Mouse (Mus musculus) cerebellum, adult (tissue): ENCODE results near the gene Serac1.

ENCODE experiments used
- ATAC-seq: cut with Nextera tagmentation; 2 replicates; pipeline ENCODE4 v1.9.2; 2017; ENCODE audit warnings: mild to moderate bottlenecking, moderate library complexity, mixed read lengths; ENCODE audit not compliant: insufficient number of reproducible peaks, low FRiP score, low TSS enrichment

Gene Serac1

GRCm38 (mm10) chr17:6079287-6080122 is at the start of gene Serac1, which contains the start of gene Gtf2h5:
TSS of gene Serac1 (minus strand) at chr17:6079741.
TSS of gene Gtf2h5 (plus strand) at chr17:6079786.
- ATAC-seq, result peak; percentile 93

- ATAC-seq, result no peak
Measured at GRCm38 (mm10) chr17:6128039-6128438, 48.5 kb upstream of the Serac1 start.

- no peak for ATAC-seq
Measured at GRCm38 (mm10) chr17:6125441-6125840, 45.9 kb upstream of the Serac1 start.

GRCm38 (mm10) chr17:6123776-6124175 is 44.2 kb upstream of the Serac1 start:
- no peak for ATAC-seq

- ATAC-seq, result peak; percentile 90
Measured at GRCm38 (mm10) chr17:6118861-6119260, 39.3 kb upstream of the Serac1 start.

- no peak for ATAC-seq
Measured at GRCm38 (mm10) chr17:6117917-6118316, 38.4 kb upstream of the Serac1 start.

- no peak for ATAC-seq
Measured at GRCm38 (mm10) chr17:6117148-6117725, 37.7 kb upstream of the Serac1 start.

GRCm38 (mm10) chr17:6115085-6115484 is 35.5 kb upstream of the Serac1 start:
- no peak for ATAC-seq

GRCm38 (mm10) chr17:6113653-6114052 is 34.1 kb upstream of the Serac1 start:
- no peak for ATAC-seq

- ATAC-seq, result no peak
Measured at GRCm38 (mm10) chr17:6110956-6111355, 31.4 kb upstream of the Serac1 start.

- no peak for ATAC-seq
Measured at GRCm38 (mm10) chr17:6108175-6108574, 28.6 kb upstream of the Serac1 start.

- 0 out of 2 replicates have a peak, but pooled peaks have one; percentile 26 for ATAC-seq
Measured at GRCm38 (mm10) chr17:6107015-6107601, 27.6 kb upstream of the Serac1 start.

- peak; percentile 65 for ATAC-seq
Measured at GRCm38 (mm10) chr17:6106361-6107014, 26.9 kb upstream of the Serac1 start, which contains the start of gene Tulp4. TSS of gene Tulp4 (plus strand) at chr17:6106437.

GRCm38 (mm10) chr17:6103566-6103965 is 24.0 kb upstream of the Serac1 start:
- no peak for ATAC-seq

GRCm38 (mm10) chr17:6102287-6102686 is 22.7 kb upstream of the Serac1 start:
- ATAC-seq, result no peak

- no peak; the same call in 1 of the 2 replicates for ATAC-seq
Measured at GRCm38 (mm10) chr17:6097884-6098283, 18.3 kb upstream of the Serac1 start.

GRCm38 (mm10) chr17:6095579-6095978 is 16.0 kb upstream of the Serac1 start:
- no peak for ATAC-seq

GRCm38 (mm10) chr17:6091604-6092003 is 12.1 kb upstream of the Serac1 start:
- no peak for ATAC-seq

GRCm38 (mm10) chr17:6083323-6083890 is 3.9 kb upstream of the Serac1 start:
- no peak for ATAC-seq

GRCm38 (mm10) chr17:6073405-6073804 is 6.1 kb downstream of the Serac1 start:
- ATAC-seq, result no peak
